Mouse (Mus musculus): ENCODE data around the gene Fasn. TPM values are rescaled to one million over a fixed set of nuclear protein-coding genes. Genes with fewer than 3 reads are reported as not detected.
A peak's percentile ranks its signal among the peaks of the same experiment; 100 is the strongest.

Fasn gene
- polyA plus RNA-seq, 1 experiment: 199 TPM

DNA sequence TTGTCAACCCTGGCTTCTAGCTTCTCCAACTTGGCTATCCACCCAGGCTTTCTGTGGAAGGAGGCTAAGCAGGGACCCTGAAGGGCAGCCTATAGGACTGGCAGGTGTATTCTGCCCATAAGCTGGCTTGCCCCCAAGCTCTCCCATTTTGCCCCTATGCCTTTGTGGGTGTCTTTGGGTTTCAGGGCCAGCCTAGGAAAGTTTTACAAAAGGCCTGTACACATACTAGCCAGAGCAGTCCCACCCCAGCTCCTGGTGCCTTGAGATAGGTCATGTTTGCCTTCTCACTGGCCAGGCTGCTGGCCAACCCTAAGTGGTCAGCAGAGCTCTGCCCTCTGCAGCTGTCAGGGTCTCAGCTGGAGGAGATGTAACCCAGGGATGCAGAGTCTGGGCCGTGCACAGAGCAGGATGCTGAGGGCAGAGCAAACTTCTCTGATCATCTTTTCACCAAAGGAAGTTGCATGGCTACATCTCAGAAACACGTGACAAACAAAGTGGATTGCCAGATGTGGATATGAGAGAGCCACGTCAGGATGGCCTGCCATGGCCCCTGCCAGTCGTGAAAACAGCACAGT, 1.0 kb upstream of the Fasn start:
- Histone ChIP-seq H3ac (ENCODE audit: control insufficient read depth, insufficient read length, low read depth) (no peak overlapping the region), H3K4me3 (ENCODE audit: insufficient read depth, poor library complexity, severe bottlenecking) (peak overlapping the region; percentile 96), H3K27me3 (ENCODE audit: control insufficient read depth, insufficient read depth, insufficient read length) (no peaks in the 10 kb centered on the region), H3K79me3 (ENCODE audit: low read depth) (peaks cover 31% of the 10 kb centered on the region), H3K79me2 (ENCODE audit: control insufficient read depth, insufficient read depth) (peaks cover 35% of the 10 kb centered on the region), H3K36me3 (ENCODE audit: control insufficient read depth, insufficient read depth) (peaks cover 26% of the 10 kb centered on the region)
- TF ChIP-seq CTCF (IDR thresholded peaks at IDR 0.05; ENCODE audit: control insufficient read depth, insufficient read depth, insufficient read length) (no peak), MYOD1 (IDR thresholded peaks at IDR 0.05; ENCODE audit: control insufficient read depth, insufficient read length, low read depth) (no peak), CEBPB (IDR thresholded peaks at IDR 0.05; ENCODE audit: low read depth) (no peak), FOSL1 (IDR thresholded peaks at IDR 0.05; ENCODE audit: insufficient read depth, low read length, poor library complexity, severe bottlenecking) (no peak), MYOG (IDR thresholded peaks at IDR 0.05; ENCODE audit: control insufficient read depth, extremely low read depth, insufficient read length) (no peak), MAX (IDR thresholded peaks at IDR 0.05) (no peak), USF1 (IDR thresholded peaks at IDR 0.05; ENCODE audit: low read depth) (no peak)

DNA sequence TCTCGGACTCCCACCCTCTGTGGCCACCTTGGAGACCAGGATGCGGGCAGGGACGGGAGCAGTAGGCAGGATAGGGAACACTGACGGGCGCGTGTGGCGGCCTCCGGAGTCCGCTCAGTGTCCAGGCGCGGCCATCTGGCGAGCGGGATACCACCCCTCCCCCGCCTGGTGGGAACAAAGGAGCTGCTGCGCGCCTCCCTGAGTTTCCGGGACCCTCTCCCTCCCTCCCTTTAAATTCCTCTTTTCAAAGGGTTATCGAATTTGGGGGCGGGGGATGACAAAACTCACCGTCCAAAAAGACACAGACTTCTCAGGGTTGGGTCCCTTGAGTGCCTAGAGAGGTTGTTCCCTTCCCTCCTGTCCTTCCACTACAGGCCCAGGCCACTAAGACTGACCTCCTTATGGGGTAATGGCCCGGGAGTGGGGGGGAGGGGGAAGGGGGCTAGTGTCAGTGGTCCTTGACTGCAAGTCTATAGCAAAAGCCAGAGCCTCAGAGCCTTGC, 491 bp upstream of the Fasn start:
- H3K4me3 ChIP-seq (ENCODE audit: insufficient read depth, poor library complexity, severe bottlenecking): peak overlapping the region; percentile 96
- TF ChIP-seq MAX (IDR thresholded peaks at IDR 0.05) (no peak), MYOD1 (IDR thresholded peaks at IDR 0.05; ENCODE audit: control insufficient read depth, insufficient read length, low read depth) (no peak), FOSL1 (IDR thresholded peaks at IDR 0.05; ENCODE audit: insufficient read depth, low read length, poor library complexity, severe bottlenecking) (no peak)
- H3K27me3 ChIP-seq (ENCODE audit: control insufficient read depth, insufficient read depth, insufficient read length): no peaks in the 10 kb centered on the region
- H3K79me2 ChIP-seq (ENCODE audit: control insufficient read depth, insufficient read depth): peaks cover 41% of the 10 kb centered on the region
- H3K79me3 ChIP-seq (ENCODE audit: low read depth): peaks cover 37% of the 10 kb centered on the region
- H3K36me3 ChIP-seq (ENCODE audit: control insufficient read depth, insufficient read depth): peaks cover 31% of the 10 kb centered on the region
- peak overlapping the region; percentile 78 for H3ac ChIP-seq (ENCODE audit: control insufficient read depth, insufficient read length, low read depth)

DNA sequence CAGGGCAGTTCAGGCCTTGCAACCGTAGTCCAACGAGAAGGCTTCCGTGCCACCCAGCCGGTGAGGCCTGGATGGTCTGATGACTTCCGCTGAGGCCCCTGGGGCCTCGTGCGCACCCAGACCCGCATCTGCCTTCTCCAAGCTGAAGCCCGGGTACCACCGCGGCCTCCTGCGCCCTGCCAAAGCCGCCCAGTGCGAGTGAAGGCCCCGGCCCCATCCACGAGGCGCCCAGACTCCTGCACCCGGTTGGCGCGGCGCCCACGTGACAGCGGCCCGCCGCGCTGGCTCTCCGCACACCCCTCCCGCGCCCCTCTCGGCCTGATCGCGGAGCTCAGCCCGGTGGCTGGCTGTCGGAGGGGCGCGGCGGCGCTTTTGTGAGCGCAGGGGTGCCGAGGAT, 798 bp downstream of the Fasn start:
- H3K4me3 ChIP-seq (ENCODE audit: insufficient read depth, poor library complexity, severe bottlenecking): peak overlapping the region; percentile 96
- TF ChIP-seq FOSL1 (IDR thresholded peaks at IDR 0.05; ENCODE audit: insufficient read depth, low read length, poor library complexity, severe bottlenecking): no peak
- peak; percentile 59 for TF ChIP-seq USF1 (IDR thresholded peaks at IDR 0.05; ENCODE audit: low read depth)
- H3K79me3 ChIP-seq (ENCODE audit: low read depth): peaks cover 47% of the 10 kb centered on the region
- peaks cover 44% of the 10 kb centered on the region for H3K36me3 ChIP-seq (ENCODE audit: control insufficient read depth, insufficient read depth)
- peak overlapping the region; percentile 90 for H3ac ChIP-seq (ENCODE audit: control insufficient read depth, insufficient read length, low read depth)
- H3K27me3 ChIP-seq (ENCODE audit: control insufficient read depth, insufficient read depth, insufficient read length): no peaks in the 10 kb centered on the region
- peaks cover 54% of the 10 kb centered on the region for H3K79me2 ChIP-seq (ENCODE audit: control insufficient read depth, insufficient read depth)

DNA sequence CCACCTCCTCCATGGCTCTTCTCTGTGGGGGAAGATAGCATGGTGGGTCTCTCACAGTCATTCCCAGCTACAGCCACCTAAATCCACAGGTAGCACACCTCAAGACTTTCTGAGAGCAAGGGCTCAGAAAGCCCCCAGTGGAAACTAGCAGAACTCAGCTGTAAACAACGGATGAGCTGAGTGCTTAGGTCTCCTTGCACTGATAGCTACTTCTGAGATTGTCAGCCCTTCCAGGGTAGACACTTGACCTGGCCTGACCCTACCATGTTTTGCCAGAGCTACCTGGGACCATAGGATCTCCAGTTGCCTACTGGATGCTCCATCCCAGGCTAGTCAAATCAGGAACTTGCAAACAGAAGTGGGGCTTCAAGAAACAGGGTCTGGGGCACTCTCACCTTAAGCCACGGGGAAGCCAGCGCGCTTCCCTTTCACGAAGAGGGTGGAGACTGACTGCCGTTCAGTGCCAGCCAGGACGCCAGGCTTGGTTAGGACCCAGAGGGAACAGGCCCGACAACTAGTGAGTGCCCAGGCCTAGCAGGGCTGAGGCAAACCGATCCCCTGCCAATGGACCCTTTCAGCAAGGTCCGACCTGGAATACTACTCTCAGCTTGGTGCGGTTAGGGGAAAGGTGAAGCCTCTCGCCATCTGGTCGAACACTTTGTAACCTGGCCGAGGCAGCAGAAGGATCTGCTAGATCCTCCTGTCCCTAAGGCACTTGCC, 1.4 kb downstream of the Fasn start:
- Histone ChIP-seq H3ac (ENCODE audit: control insufficient read depth, insufficient read length, low read depth) (peak overlapping the region; percentile 90), H3K36me3 (ENCODE audit: control insufficient read depth, insufficient read depth) (peaks cover 50% of the 10 kb centered on the region), H3K4me3 (ENCODE audit: insufficient read depth, poor library complexity, severe bottlenecking) (peak overlapping the region; percentile 96), H3K79me2 (ENCODE audit: control insufficient read depth, insufficient read depth) (peaks cover 59% of the 10 kb centered on the region), H3K79me3 (ENCODE audit: low read depth) (peaks cover 47% of the 10 kb centered on the region), H3K27me3 (ENCODE audit: control insufficient read depth, insufficient read depth, insufficient read length) (no peaks in the 10 kb centered on the region)
- no peak for TF ChIP-seq MYOD1 (IDR thresholded peaks at IDR 0.05; ENCODE audit: control insufficient read depth, insufficient read length, low read depth)
- no peak for TF ChIP-seq MYOG (IDR thresholded peaks at IDR 0.05; ENCODE audit: control insufficient read depth, extremely low read depth, insufficient read length)
- TF ChIP-seq CEBPB (IDR thresholded peaks at IDR 0.05; ENCODE audit: low read depth): no peak
- TF ChIP-seq MAX (IDR thresholded peaks at IDR 0.05): no peak
- no peak for TF ChIP-seq FOSL1 (IDR thresholded peaks at IDR 0.05; ENCODE audit: insufficient read depth, low read length, poor library complexity, severe bottlenecking)
- TF ChIP-seq CTCF (IDR thresholded peaks at IDR 0.05; ENCODE audit: control insufficient read depth, insufficient read depth, insufficient read length): no peak
- TF ChIP-seq USF1 (IDR thresholded peaks at IDR 0.05; ENCODE audit: low read depth): no peak

DNA sequence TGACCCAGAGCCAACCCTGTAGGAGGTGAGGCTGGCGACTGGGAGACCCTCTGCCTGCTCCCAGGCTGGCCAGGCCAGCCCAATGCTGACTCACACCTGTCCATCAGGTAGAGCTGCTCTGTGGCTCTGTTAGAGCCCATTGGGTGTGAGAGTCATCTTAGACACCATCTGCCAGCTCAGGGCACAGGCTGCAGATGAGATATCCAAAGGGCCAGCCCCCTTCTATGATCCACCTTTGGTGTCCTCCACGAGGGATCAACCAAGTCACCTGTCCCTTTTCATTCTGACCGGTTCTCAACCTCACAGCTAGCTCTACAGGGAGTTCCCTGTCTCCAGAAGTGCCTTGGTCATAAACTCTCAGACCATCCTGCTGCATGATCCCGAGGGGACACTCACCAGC, 2.0 kb downstream of the Fasn start:
- Histone ChIP-seq H3K4me3 (ENCODE audit: insufficient read depth, poor library complexity, severe bottlenecking) (peak overlapping the region; percentile 96), H3K27me3 (ENCODE audit: control insufficient read depth, insufficient read depth, insufficient read length) (no peaks in the 10 kb centered on the region), H3ac (ENCODE audit: control insufficient read depth, insufficient read length, low read depth) (peak overlapping the region; percentile 90), H3K36me3 (ENCODE audit: control insufficient read depth, insufficient read depth) (peaks cover 57% of the 10 kb centered on the region), H3K79me3 (ENCODE audit: low read depth) (peaks cover 47% of the 10 kb centered on the region), H3K79me2 (ENCODE audit: control insufficient read depth, insufficient read depth) (peaks cover 60% of the 10 kb centered on the region)
- TF ChIP-seq MAX (IDR thresholded peaks at IDR 0.05): no peak
- TF ChIP-seq MYOD1 (IDR thresholded peaks at IDR 0.05; ENCODE audit: control insufficient read depth, insufficient read length, low read depth): no peak
- TF ChIP-seq FOSL1 (IDR thresholded peaks at IDR 0.05; ENCODE audit: insufficient read depth, low read length, poor library complexity, severe bottlenecking): no peak
- TF ChIP-seq MYOG (IDR thresholded peaks at IDR 0.05; ENCODE audit: control insufficient read depth, extremely low read depth, insufficient read length): no peak
- no peak for TF ChIP-seq USF1 (IDR thresholded peaks at IDR 0.05; ENCODE audit: low read depth)
- no peak for TF ChIP-seq CEBPB (IDR thresholded peaks at IDR 0.05; ENCODE audit: low read depth)
- TF ChIP-seq CTCF (IDR thresholded peaks at IDR 0.05; ENCODE audit: control insufficient read depth, insufficient read depth, insufficient read length): no peak

All from C2C12 (cell line).